Comparison of ENCODE assay signal across 20 mouse cellular contexts in genomic region chr13:97809828-97810227, GRCm38 (mm10). TPM values are rescaled to one million over a fixed set of nuclear protein-coding genes. Genes with fewer than 3 reads are reported as not detected.
"Had no signal": no experiment of that assay in that cellular context is flagged by ENCODE, and none has a peak within 500 bp of the region (broad histone marks: within the 10 kb centered on the region; RNA-seq: fewer than 3 reads in every experiment).

No protein-coding gene starts in this region.

- H3K4me2 ChIP-seq: lung, embryonic 15.5 days; midbrain, embryonic 12.5 days; neural tube, embryonic 13.5 days; neural tube, embryonic 15.5 days had no signal

- DNase-seq: lung, adult 18-20 months; lung, postnatal 14 days; lung, postnatal 4 days; midbrain, embryonic 14.5 days; retina, postnatal 1 day; right cerebral cortex, adult 18-20 months; right cerebral cortex, postnatal 25 days; right cerebral cortex, postnatal 4 days; spleen, adult 18-20 months; thymus, adult 18-20 months; thymus, postnatal 14 days; thymus, postnatal 36 days had no signal

- H3K27ac ChIP-seq: lung, embryonic 15.5 days; midbrain, embryonic 10.5 days; midbrain, embryonic 12.5 days; neural tube, embryonic 13.5 days; neural tube, embryonic 15.5 days had no signal

- H3K27me3 ChIP-seq: lung, embryonic 15.5 days; midbrain, embryonic 12.5 days; neural tube, embryonic 13.5 days; neural tube, embryonic 15.5 days had no signal

- H3K9me3 ChIP-seq: lung, embryonic 15.5 days; midbrain, embryonic 10.5 days; midbrain, embryonic 12.5 days; neural tube, embryonic 13.5 days; neural tube, embryonic 15.5 days had no signal

- H3K4me1 ChIP-seq: lung, embryonic 15.5 days; midbrain, embryonic 10.5 days; midbrain, embryonic 12.5 days; neural tube, embryonic 13.5 days; neural tube, embryonic 15.5 days had no signal

- ATAC-seq: lung, postnatal 0 days; midbrain, embryonic 16.5 days had no signal

- H3K9ac ChIP-seq: lung, embryonic 15.5 days; midbrain, embryonic 12.5 days; neural tube, embryonic 13.5 days; neural tube, embryonic 15.5 days had no signal

- H3K36me3 ChIP-seq: lung, embryonic 15.5 days; midbrain, embryonic 10.5 days; midbrain, embryonic 12.5 days; neural tube, embryonic 13.5 days; neural tube, embryonic 15.5 days had no signal

- H3K4me3 ChIP-seq: lung, embryonic 15.5 days; midbrain, embryonic 10.5 days; midbrain, embryonic 12.5 days; myocyte; neural tube, embryonic 13.5 days; neural tube, embryonic 15.5 days had no signal

RNA-seq across cellular contexts. Expression of gene Gm10260, which starts 49.4 kb away (rescaled TPM):
- polyA plus RNA-seq: midbrain, embryonic 14.5 days had no signal
